Mouse (Mus musculus): ENCODE measurements around the gene Chmp6. TPM values are rescaled to one million over a fixed set of nuclear protein-coding genes. Genes with fewer than 3 reads are reported as not detected.

Gene Chmp6
- total and polyA plus RNA-seq, 2 experiments from 2014 or later: 91.1 to 105 TPM

DNA sequence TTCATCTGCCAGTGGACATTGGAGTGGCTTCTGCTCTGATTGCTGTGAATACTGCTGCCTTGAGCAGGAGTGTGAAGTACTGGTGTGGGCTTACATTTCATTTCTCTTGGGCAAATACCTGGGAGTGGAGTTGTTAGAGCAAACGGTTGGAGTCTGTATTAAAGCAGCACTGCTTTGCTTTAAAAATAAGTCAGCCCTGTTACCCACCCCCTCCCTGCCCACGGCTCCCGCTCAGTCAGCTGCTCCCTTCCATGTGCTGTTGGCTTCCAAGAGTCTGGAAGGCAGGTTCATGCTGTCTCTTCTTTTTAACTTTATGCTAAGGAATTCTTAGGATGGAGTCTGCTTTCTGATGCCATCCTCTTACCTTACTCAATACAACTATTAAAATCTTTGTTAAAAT lies 48.3 kb downstream of the Chmp6 start:
- no peaks in the 10 kb centered on the region for H3K4me1 ChIP-seq (ENCODE audit: insufficient read depth)
- H3K9ac ChIP-seq: no peak overlapping the region
- no peak overlapping the region for H3K4me2 ChIP-seq (ENCODE audit: low read depth)
- H3K27me3 ChIP-seq (ENCODE audit: insufficient read depth, low read length): no peaks in the 10 kb centered on the region
- ATAC-seq: no peak
- no peak overlapping the region for H3K27ac ChIP-seq (ENCODE audit: low read depth, low read length)
- no peaks in the 10 kb centered on the region for H3K9me3 ChIP-seq (ENCODE audit: low read length)
- 65% methylated on average over 3 of the region's 3 CpGs for WGBS
- H3K36me3 ChIP-seq (ENCODE audit: insufficient read depth): peaks cover 9% of the 10 kb centered on the region; the same call in 1 of the 2 replicates
- TF ChIP-seq CTCF (IDR thresholded peaks at IDR 0.05; ENCODE audit: low read depth): no peak
- no peak for DNase-seq
- H3K4me3 ChIP-seq (ENCODE audit: low read depth, low read length): no peak overlapping the region

- WGBS: 14% methylated on average over 9 of the region's 9 CpGs
- no peak for TF ChIP-seq CTCF (IDR thresholded peaks at IDR 0.05; ENCODE audit: low read depth)
- no peak overlapping the region for H3K27ac ChIP-seq (ENCODE audit: low read depth, low read length)
- DNase-seq: no peak
- H3K4me3 ChIP-seq (ENCODE audit: low read depth, low read length): no peak overlapping the region
- H3K9ac ChIP-seq: no peak overlapping the region
- no peaks in the 10 kb centered on the region for H3K27me3 ChIP-seq (ENCODE audit: insufficient read depth, low read length)
- H3K4me1 ChIP-seq (ENCODE audit: insufficient read depth): 0 out of 2 replicates have a peak, but pooled peaks cover 3% of the 10 kb centered on the region
- H3K4me2 ChIP-seq (ENCODE audit: low read depth): no peak overlapping the region
- peak; percentile 59 for ATAC-seq
- H3K36me3 ChIP-seq (ENCODE audit: insufficient read depth): peaks cover 9% of the 10 kb centered on the region; the same call in 1 of the 2 replicates
- no peaks in the 10 kb centered on the region for H3K9me3 ChIP-seq (ENCODE audit: low read length)
Measured at GRCm38 (mm10) chr11:119965053-119965452, 51.8 kb downstream of the Chmp6 start.

GRCm38 (mm10) chr11:119966294-119966693 lies 53.1 kb downstream of the Chmp6 start:
- Histone ChIP-seq H3K36me3 (ENCODE audit: insufficient read depth) (peaks cover 3% of the 10 kb centered on the region; the same call in 1 of the 2 replicates), H3K27ac (ENCODE audit: low read depth, low read length) (no peak overlapping the region), H3K9ac (no peak overlapping the region), H3K9me3 (ENCODE audit: low read length) (no peaks in the 10 kb centered on the region), H3K27me3 (ENCODE audit: insufficient read depth, low read length) (no peaks in the 10 kb centered on the region), H3K4me2 (ENCODE audit: low read depth) (no peak overlapping the region), H3K4me1 (ENCODE audit: insufficient read depth) (0 out of 2 replicates have a peak, but pooled peaks cover 10% of the 10 kb centered on the region), H3K4me3 (ENCODE audit: low read depth, low read length) (no peak overlapping the region)
- no peak for DNase-seq
- TF ChIP-seq CTCF (IDR thresholded peaks at IDR 0.05; ENCODE audit: low read depth): no peak
- no peak for ATAC-seq
- 92% methylated on average over 6 of the region's 6 CpGs for WGBS

DNA sequence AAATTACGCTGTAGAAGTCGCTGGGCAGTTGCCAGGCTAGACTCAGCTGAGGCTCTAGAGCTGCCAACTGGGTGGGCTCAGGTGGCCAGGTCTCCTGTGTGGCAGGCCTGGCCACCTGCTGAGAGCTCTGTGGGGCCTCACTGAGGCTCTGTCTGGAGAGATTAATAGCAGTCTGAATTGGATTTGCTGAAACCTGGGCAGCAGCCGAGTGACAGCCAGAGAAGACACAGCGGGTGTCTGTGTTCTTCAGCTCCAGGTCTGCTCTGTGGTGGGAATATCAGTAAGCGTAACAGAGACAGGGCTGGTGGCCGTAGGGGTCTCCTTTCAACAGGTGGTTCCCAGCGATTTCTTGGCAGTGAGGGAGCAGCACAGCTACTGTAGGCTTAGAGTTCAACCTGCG lies 54.2 kb downstream of the Chmp6 start:
- Histone ChIP-seq H3K36me3 (ENCODE audit: insufficient read depth) (peaks cover 3% of the 10 kb centered on the region; the same call in 1 of the 2 replicates), H3K4me3 (ENCODE audit: low read depth, low read length) (no peak overlapping the region), H3K4me2 (ENCODE audit: low read depth) (no peak overlapping the region), H3K27me3 (ENCODE audit: insufficient read depth, low read length) (no peaks in the 10 kb centered on the region), H3K4me1 (ENCODE audit: insufficient read depth) (0 out of 2 replicates have a peak, but pooled peaks cover 10% of the 10 kb centered on the region), H3K9ac (no peak overlapping the region), H3K27ac (ENCODE audit: low read depth, low read length) (no peak overlapping the region), H3K9me3 (ENCODE audit: low read length) (no peaks in the 10 kb centered on the region)
- no peak for DNase-seq
- ATAC-seq: no peak
- 70% methylated on average over 8 of the region's 8 CpGs for WGBS
- TF ChIP-seq CTCF (IDR thresholded peaks at IDR 0.05; ENCODE audit: low read depth): no peak

DNA sequence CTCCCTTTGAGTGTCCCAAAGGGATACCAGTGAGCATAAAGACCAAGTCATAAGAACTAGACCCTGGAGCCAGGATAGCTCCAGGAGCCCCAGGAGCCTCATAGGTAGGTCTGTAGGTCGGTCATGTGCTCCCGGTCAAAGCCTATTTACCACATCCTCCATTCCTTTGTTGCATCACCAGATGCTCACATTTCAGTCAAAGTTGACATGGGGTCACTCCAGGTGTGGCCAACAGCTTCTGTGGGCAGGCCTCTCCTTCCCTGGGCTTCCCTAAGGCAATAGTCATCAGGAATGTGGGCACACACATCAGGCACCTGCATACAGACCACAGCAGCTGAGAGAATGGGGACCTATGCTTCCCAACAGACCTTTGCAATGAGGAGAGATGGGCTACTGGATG lies 54.7 kb downstream of the Chmp6 start:
- no peak overlapping the region for H3K27ac ChIP-seq (ENCODE audit: low read depth, low read length)
- peaks cover 3% of the 10 kb centered on the region; the same call in 1 of the 2 replicates for H3K36me3 ChIP-seq (ENCODE audit: insufficient read depth)
- no peak overlapping the region for H3K4me2 ChIP-seq (ENCODE audit: low read depth)
- DNase-seq (no peak), ATAC-seq (no peak)
- WGBS: 93% methylated on average over 2 of the region's 2 CpGs
- no peaks in the 10 kb centered on the region for H3K9me3 ChIP-seq (ENCODE audit: low read length)
- no peak overlapping the region for H3K9ac ChIP-seq
- no peaks in the 10 kb centered on the region for H3K27me3 ChIP-seq (ENCODE audit: insufficient read depth, low read length)
- 0 out of 2 replicates have a peak, but pooled peaks cover 10% of the 10 kb centered on the region for H3K4me1 ChIP-seq (ENCODE audit: insufficient read depth)
- no peak for TF ChIP-seq CTCF (IDR thresholded peaks at IDR 0.05; ENCODE audit: low read depth)
- no peak overlapping the region for H3K4me3 ChIP-seq (ENCODE audit: low read depth, low read length)

Other genes starting within 250 kb of the Chmp6 start
- gene Baiap2, start 29.3 kb downstream of the Chmp6 start, total RNA-seq (2014; rRNA removed): 42.3 and 52.0 TPM in 2 replicates
- 31.1 and 36.6 TPM in 2 replicates for gene Baiap2, start 29.3 kb downstream of the Chmp6 start, polyA plus RNA-seq (2015; fragmentation: Nextera tagmentation; extraction: Ambion mirVana)
- gene Aatk, start 133.7 kb downstream of the Chmp6 start, total RNA-seq (2014; rRNA removed): 104 and 110 TPM in 2 replicates
- 27.3 and 31.7 TPM in 2 replicates for gene Aatk, start 133.7 kb downstream of the Chmp6 start, polyA plus RNA-seq (2015; fragmentation: Nextera tagmentation; extraction: Ambion mirVana)
- 18.3 and 21.4 TPM in 2 replicates for gene Cep131, start 173.4 kb downstream of the Chmp6 start, total RNA-seq (2014; rRNA removed)
- 21.0 and 22.0 TPM in 2 replicates for gene Cep131, start 173.4 kb downstream of the Chmp6 start, polyA plus RNA-seq (2015; fragmentation: Nextera tagmentation; extraction: Ambion mirVana)
- gene Tepsin, start 185.3 kb downstream of the Chmp6 start, total RNA-seq (2014; rRNA removed): 19.0 and 25.8 TPM in 2 replicates
- gene Tepsin, start 185.3 kb downstream of the Chmp6 start, polyA plus RNA-seq (2015; fragmentation: Nextera tagmentation; extraction: Ambion mirVana): 12.7 and 14.8 TPM in 2 replicates
- gene Ndufaf8, start 185.5 kb downstream of the Chmp6 start, total RNA-seq (2014; rRNA removed): 16.7 and 32.2 TPM in 2 replicates
- gene Ndufaf8, start 185.5 kb downstream of the Chmp6 start, polyA plus RNA-seq (2015; fragmentation: Nextera tagmentation; extraction: Ambion mirVana): 58.1 and 74.8 TPM in 2 replicates
- 114 and 147 TPM in 2 replicates for gene Slc38a10, start 237.9 kb downstream of the Chmp6 start, total RNA-seq (2014; rRNA removed)
- 90.4 and 97.0 TPM in 2 replicates for gene Slc38a10, start 237.9 kb downstream of the Chmp6 start, polyA plus RNA-seq (2015; fragmentation: Nextera tagmentation; extraction: Ambion mirVana)